10 mouse cellular contexts compared by ENCODE assay signal in the genomic region with DNA sequence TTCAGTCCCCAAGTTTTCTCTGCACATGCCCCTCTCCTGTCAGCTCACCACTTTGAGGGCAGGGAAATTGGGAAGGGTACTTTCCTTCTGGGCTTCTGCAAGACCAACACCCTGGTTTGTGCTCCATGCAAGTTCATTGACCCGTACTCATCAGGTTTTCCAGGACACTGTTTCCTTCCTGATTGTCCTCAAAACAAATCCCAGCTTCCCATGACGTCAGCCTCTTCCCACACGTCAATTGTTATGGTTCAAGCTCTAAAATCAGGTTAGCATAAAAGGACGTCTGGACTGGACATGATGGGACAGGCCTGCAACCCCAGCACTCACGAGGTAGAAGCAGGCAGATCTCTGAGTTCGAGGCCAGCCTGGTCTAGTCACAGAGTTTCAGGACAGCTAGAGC.
DNase-seq lines count a peak whose midpoint lies in the region; ATAC-seq and TF ChIP-seq lines count a peak whose summit lies in the region.
"Had no signal": no experiment of that assay in that cellular context is flagged by ENCODE, and none has a peak within 500 bp of the region (broad histone marks: within the 10 kb centered on the region; RNA-seq: fewer than 3 reads in every experiment).

No protein-coding gene starts in this region.

- H3K27ac ChIP-seq in forebrain, embryonic 15.5 days (replicated peaks) = peak overlapping the region; percentile 74
- H3K27ac ChIP-seq in forebrain, embryonic 11.5 days (ENCODE audit: low read depth, low read length) = no peak overlapping the region
- H3K27ac ChIP-seq in forebrain, postnatal 0 days (ENCODE audit: low read depth, low read length) = peak overlapping the region; percentile 9; the same call in 1 of the 2 replicates
- H3K27ac ChIP-seq: limb, embryonic 15.5 days had no signal

- no peaks in the 10 kb centered on the region for H3K36me3 ChIP-seq in forebrain, embryonic 15.5 days
- H3K36me3 ChIP-seq in forebrain, embryonic 11.5 days (ENCODE audit: control insufficient read depth, insufficient read depth, low read length) = no peaks in the 10 kb centered on the region
- no peaks in the 10 kb centered on the region for H3K36me3 ChIP-seq in forebrain, postnatal 0 days (ENCODE audit: insufficient read depth)
- H3K36me3 ChIP-seq: limb, embryonic 15.5 days had no signal

- H3K9me3 ChIP-seq in forebrain, embryonic 15.5 days = no peaks in the 10 kb centered on the region
- no peaks in the 10 kb centered on the region for H3K9me3 ChIP-seq in forebrain, embryonic 11.5 days (ENCODE audit: control insufficient read depth, low read length)
- H3K9me3 ChIP-seq in forebrain, postnatal 0 days (ENCODE audit: low read length) = no peaks in the 10 kb centered on the region
- H3K9me3 ChIP-seq: limb, embryonic 15.5 days had no signal

- no peak overlapping the region for H3K9ac ChIP-seq in forebrain, embryonic 15.5 days (replicated peaks)
- no peak overlapping the region for H3K9ac ChIP-seq in forebrain, embryonic 11.5 days (ENCODE audit: low read length)
- no peak overlapping the region for H3K9ac ChIP-seq in forebrain, postnatal 0 days
- H3K9ac ChIP-seq: limb, embryonic 15.5 days had no signal

- no peak for ATAC-seq in forebrain, embryonic 15.5 days (replicated peaks)
- no peak; the same call in 1 of the 2 replicates for ATAC-seq in forebrain, embryonic 11.5 days (replicated peaks; ENCODE audit: low FRiP score)
- ATAC-seq in forebrain, postnatal 0 days = no peak

- no peaks in the 10 kb centered on the region for H3K27me3 ChIP-seq in forebrain, embryonic 15.5 days
- H3K27me3 ChIP-seq in forebrain, embryonic 11.5 days (ENCODE audit: control insufficient read depth, insufficient read depth, low read length) = no peaks in the 10 kb centered on the region
- no peaks in the 10 kb centered on the region for H3K27me3 ChIP-seq in forebrain, postnatal 0 days (ENCODE audit: insufficient read depth, low read length)
- H3K27me3 ChIP-seq: limb, embryonic 15.5 days had no signal

- 41% methylated on average over 6 of the region's 6 CpGs for WGBS in forebrain, embryonic 15.5 days
- 43% methylated on average over 6 of the region's 6 CpGs for WGBS in forebrain, embryonic 11.5 days
- 40% methylated on average over 6 of the region's 6 CpGs for WGBS in forebrain, postnatal 0 days

- TF ChIP-seq CTCF in forebrain, postnatal 0 days (IDR thresholded peaks at IDR 0.05; ENCODE audit: low read depth) = no peak

- H3K4me1 ChIP-seq in forebrain, embryonic 15.5 days = peaks cover 42% of the 10 kb centered on the region
- H3K4me1 ChIP-seq in forebrain, embryonic 11.5 days (replicated peaks; ENCODE audit: control insufficient read depth, insufficient read depth, low read length) = no peaks in the 10 kb centered on the region; the same call in 1 of the 2 replicates
- H3K4me1 ChIP-seq in forebrain, postnatal 0 days (ENCODE audit: insufficient read depth) = peaks cover 10% of the 10 kb centered on the region; the same call in 1 of the 2 replicates

- no peak for DNase-seq in forebrain, embryonic 11.5 days (ENCODE audit: low spot score)
- DNase-seq in MN1 (ENCODE audit: low spot score) = peak; percentile 44
- DNase-seq in forebrain, postnatal 0 days = no peak
- DNase-seq in kidney, postnatal 25 days = peak; percentile 42 to 59
- DNase-seq in right cerebral cortex, postnatal 4 days = no peak
- no peak for DNase-seq in thymus, postnatal 10 days (ENCODE audit: low spot score in 2 of 2)
- DNase-seq in left cerebral cortex, adult 9 months (ENCODE audit: low spot score in 2 of 2) = no peak
- DNase-seq: spleen, adult 18-20 months had no signal

- no peak overlapping the region for H3K4me2 ChIP-seq in forebrain, embryonic 15.5 days (replicated peaks)
- no peak overlapping the region for H3K4me2 ChIP-seq in forebrain, embryonic 11.5 days (ENCODE audit: low read depth, low read length, severe bottlenecking)
- no peak overlapping the region for H3K4me2 ChIP-seq in forebrain, postnatal 0 days (ENCODE audit: low read depth)
- H3K4me2 ChIP-seq: limb, embryonic 15.5 days had no signal

- H3K4me3 ChIP-seq in forebrain, embryonic 15.5 days = no peak overlapping the region
- H3K4me3 ChIP-seq in forebrain, embryonic 11.5 days (ENCODE audit: low read depth, low read length) = no peak overlapping the region
- H3K4me3 ChIP-seq in forebrain, postnatal 0 days (ENCODE audit: low read depth, low read length) = no peak overlapping the region
- H3K4me3 ChIP-seq: limb, embryonic 15.5 days had no signal

Comparison
In these comparisons a context has a peak if more than half of its experiments do, and no peak if none do; other contexts are left out.
1. DNase-seq: peak in MN1 (single experiment) and kidney, postnatal 25 days (2 of 2); none in forebrain, embryonic 11.5 days (single experiment), forebrain, postnatal 0 days (single experiment), right cerebral cortex, postnatal 4 days (single experiment), thymus, postnatal 10 days (0 of 2) and left cerebral cortex, adult 9 months (0 of 2).